Mouse (Mus musculus): ENCODE measurements around the gene Ofd1. TPM values are rescaled to one million over a fixed set of nuclear protein-coding genes. Genes with fewer than 3 reads are reported as not detected.
A peak's percentile ranks its signal among the peaks of the same experiment; 100 is the strongest.

The Ofd1 gene
- 7.5 and 7.8 TPM in 2 replicates for polyA plus RNA-seq (2014; fragmentation: Nextera tagmentation; extraction: Ambion mirVana)

GRCm38 (mm10) chrX:166440616-166441063 is at the start of gene Ofd1:
Gene Ofd1 (minus strand): TSS chrX:166440704.
- no peaks in the 10 kb centered on the region for H3K4me1 ChIP-seq (replicated peaks; ENCODE audit: control insufficient read depth, insufficient read depth, low read length)
- no peaks in the 10 kb centered on the region for H3K9me3 ChIP-seq (ENCODE audit: control insufficient read depth, low read length)
- ATAC-seq (replicated peaks; ENCODE audit: low FRiP score, low TSS enrichment, low read depth): peak; percentile 98
- peak; percentile 88 for DNase-seq (ENCODE audit: low spot score)
- peak within 1 kb of the TSS; percentile 77 for H3K27ac ChIP-seq (ENCODE audit: low read depth)
- H3K27me3 ChIP-seq (replicated peaks; ENCODE audit: control insufficient read depth, insufficient read depth, low read length): peaks cover 6% of the 10 kb centered on the region; the same call in 1 of the 2 replicates
- 11% methylated on average over 34 of the region's 44 CpGs for WGBS
- peak within 1 kb of the TSS; percentile 53 for H3K4me2 ChIP-seq (ENCODE audit: low read length)
- H3K9ac ChIP-seq (ENCODE audit: low read length): peak within 1 kb of the TSS; percentile 78
- H3K36me3 ChIP-seq (ENCODE audit: control insufficient read depth, insufficient read depth, low read length): no peaks in the 10 kb centered on the region
- peak within 1 kb of the TSS; percentile 55 for H3K4me3 ChIP-seq (ENCODE audit: low read depth, low read length)

GRCm38 (mm10) chrX:166479365-166479983 is 39.0 kb upstream of the Ofd1 start, which contains the start of gene Rab9:
Gene Rab9 (minus strand): TSS chrX:166479867.
- peak; percentile 92 for DNase-seq (ENCODE audit: low spot score)
- Histone ChIP-seq H3K27me3 (replicated peaks; ENCODE audit: control insufficient read depth, insufficient read depth, low read length) (0 out of 2 replicates have a peak, but pooled peaks cover 3% of the 10 kb centered on the region), H3K4me3 (ENCODE audit: low read depth, low read length) (peak within 1 kb of the TSS; percentile 57), H3K9ac (ENCODE audit: low read length) (peak within 1 kb of the TSS; percentile 67), H3K36me3 (ENCODE audit: control insufficient read depth, insufficient read depth, low read length) (0 out of 2 replicates have a peak, but pooled peaks cover 9% of the 10 kb centered on the region), H3K9me3 (ENCODE audit: control insufficient read depth, low read length) (no peaks in the 10 kb centered on the region), H3K4me1 (replicated peaks; ENCODE audit: control insufficient read depth, insufficient read depth, low read length) (0 out of 2 replicates have a peak, but pooled peaks cover 3% of the 10 kb centered on the region), H3K4me2 (ENCODE audit: low read length) (peak within 1 kb of the TSS; percentile 59), H3K27ac (ENCODE audit: low read depth) (peak within 1 kb of the TSS; percentile 78)
- 17% methylated on average over 37 of the region's 41 CpGs for WGBS
- ATAC-seq (replicated peaks; ENCODE audit: low FRiP score, low TSS enrichment, low read depth): peak; percentile 99

GRCm38 (mm10) chrX:166478631-166479364 is 38.3 kb upstream of the Ofd1 start:
- H3K4me3 ChIP-seq (ENCODE audit: low read depth, low read length): peak overlapping the region; percentile 57
- peak overlapping the region; percentile 78; the same call in 1 of the 2 replicates for H3K27ac ChIP-seq (ENCODE audit: low read depth)
- peak overlapping the region; percentile 59 for H3K4me2 ChIP-seq (ENCODE audit: low read length)
- DNase-seq (ENCODE audit: low spot score) (no peak), ATAC-seq (replicated peaks; ENCODE audit: low FRiP score, low TSS enrichment, low read depth) (no peak; the same call in 1 of the 2 replicates)
- peak overlapping the region; percentile 67 for H3K9ac ChIP-seq (ENCODE audit: low read length)
- H3K36me3 ChIP-seq (ENCODE audit: control insufficient read depth, insufficient read depth, low read length): 0 out of 2 replicates have a peak, but pooled peaks cover 9% of the 10 kb centered on the region
- WGBS: 16% methylated on average over 28 of the region's 28 CpGs
- H3K27me3 ChIP-seq (replicated peaks; ENCODE audit: control insufficient read depth, insufficient read depth, low read length): 0 out of 2 replicates have a peak, but pooled peaks cover 4% of the 10 kb centered on the region
- H3K9me3 ChIP-seq (ENCODE audit: control insufficient read depth, low read length): no peaks in the 10 kb centered on the region
- 0 out of 2 replicates have a peak, but pooled peaks cover 3% of the 10 kb centered on the region for H3K4me1 ChIP-seq (replicated peaks; ENCODE audit: control insufficient read depth, insufficient read depth, low read length)

- 0 out of 2 replicates have a peak, but pooled peaks cover 9% of the 10 kb centered on the region for H3K36me3 ChIP-seq (ENCODE audit: control insufficient read depth, insufficient read depth, low read length)
- WGBS: 65% methylated on average over 6 of the region's 6 CpGs
- H3K9ac ChIP-seq (ENCODE audit: low read length): no peak overlapping the region
- H3K4me3 ChIP-seq (ENCODE audit: low read depth, low read length): 0 out of 2 replicates have a peak overlapping the region, but pooled peaks have one; percentile 8
- H3K4me2 ChIP-seq (ENCODE audit: low read length): peak overlapping the region; percentile 59
- DNase-seq (ENCODE audit: low spot score) (no peak), ATAC-seq (replicated peaks; ENCODE audit: low FRiP score, low TSS enrichment, low read depth) (no peak)
- 0 out of 2 replicates have a peak, but pooled peaks cover 3% of the 10 kb centered on the region for H3K4me1 ChIP-seq (replicated peaks; ENCODE audit: control insufficient read depth, insufficient read depth, low read length)
- no peak overlapping the region for H3K27ac ChIP-seq (ENCODE audit: low read depth)
- 0 out of 2 replicates have a peak, but pooled peaks cover 6% of the 10 kb centered on the region for H3K27me3 ChIP-seq (replicated peaks; ENCODE audit: control insufficient read depth, insufficient read depth, low read length)
- H3K9me3 ChIP-seq (ENCODE audit: control insufficient read depth, low read length): no peaks in the 10 kb centered on the region
Measured at GRCm38 (mm10) chrX:166477393-166477792, 36.9 kb upstream of the Ofd1 start.

- no peak for ATAC-seq (replicated peaks; ENCODE audit: low FRiP score, low TSS enrichment, low read depth)
- Histone ChIP-seq H3K9ac (ENCODE audit: low read length) (no peak overlapping the region), H3K36me3 (ENCODE audit: control insufficient read depth, insufficient read depth, low read length) (0 out of 2 replicates have a peak, but pooled peaks cover 9% of the 10 kb centered on the region), H3K27ac (ENCODE audit: low read depth) (no peak overlapping the region), H3K27me3 (replicated peaks; ENCODE audit: control insufficient read depth, insufficient read depth, low read length) (0 out of 2 replicates have a peak, but pooled peaks cover 6% of the 10 kb centered on the region), H3K9me3 (ENCODE audit: control insufficient read depth, low read length) (no peaks in the 10 kb centered on the region), H3K4me3 (ENCODE audit: low read depth, low read length) (no peak overlapping the region), H3K4me1 (replicated peaks; ENCODE audit: control insufficient read depth, insufficient read depth, low read length) (0 out of 2 replicates have a peak, but pooled peaks cover 2% of the 10 kb centered on the region), H3K4me2 (ENCODE audit: low read length) (no peak overlapping the region)
- 77% methylated on average over 6 of the region's 6 CpGs for WGBS
- no peak for DNase-seq (ENCODE audit: low spot score)
Measured at GRCm38 (mm10) chrX:166472612-166473011, 32.1 kb upstream of the Ofd1 start.

- H3K9me3 ChIP-seq (ENCODE audit: control insufficient read depth, low read length): no peaks in the 10 kb centered on the region
- ATAC-seq (replicated peaks; ENCODE audit: low FRiP score, low TSS enrichment, low read depth) (no peak), DNase-seq (ENCODE audit: low spot score) (no peak)
- H3K9ac ChIP-seq (ENCODE audit: low read length): no peak overlapping the region
- no peak overlapping the region for H3K4me2 ChIP-seq (ENCODE audit: low read length)
- H3K4me3 ChIP-seq (ENCODE audit: low read depth, low read length): no peak overlapping the region
- H3K36me3 ChIP-seq (ENCODE audit: control insufficient read depth, insufficient read depth, low read length): no peaks in the 10 kb centered on the region
- 92% methylated on average over 7 of the region's 7 CpGs for WGBS
- H3K4me1 ChIP-seq (replicated peaks; ENCODE audit: control insufficient read depth, insufficient read depth, low read length): no peaks in the 10 kb centered on the region
- no peak overlapping the region for H3K27ac ChIP-seq (ENCODE audit: low read depth)
- no peaks in the 10 kb centered on the region for H3K27me3 ChIP-seq (replicated peaks; ENCODE audit: control insufficient read depth, insufficient read depth, low read length)
Measured at GRCm38 (mm10) chrX:166468321-166468720, 27.8 kb upstream of the Ofd1 start.

- Histone ChIP-seq H3K4me1 (replicated peaks; ENCODE audit: control insufficient read depth, insufficient read depth, low read length) (no peaks in the 10 kb centered on the region), H3K27me3 (replicated peaks; ENCODE audit: control insufficient read depth, insufficient read depth, low read length) (no peaks in the 10 kb centered on the region), H3K27ac (ENCODE audit: low read depth) (no peak overlapping the region), H3K9ac (ENCODE audit: low read length) (no peak overlapping the region), H3K9me3 (ENCODE audit: control insufficient read depth, low read length) (no peaks in the 10 kb centered on the region), H3K4me3 (ENCODE audit: low read depth, low read length) (no peak overlapping the region), H3K4me2 (ENCODE audit: low read length) (no peak overlapping the region), H3K36me3 (ENCODE audit: control insufficient read depth, insufficient read depth, low read length) (peaks cover 3% of the 10 kb centered on the region; the same call in 1 of the 2 replicates)
- ATAC-seq (replicated peaks; ENCODE audit: low FRiP score, low TSS enrichment, low read depth): no peak
- WGBS: 84% methylated on average over 1 of the region's 1 CpGs
- no peak for DNase-seq (ENCODE audit: low spot score)
Measured at GRCm38 (mm10) chrX:166455525-166455924, 15.0 kb upstream of the Ofd1 start.

GRCm38 (mm10) chrX:166454331-166454730 is 13.8 kb upstream of the Ofd1 start:
- WGBS: 78% methylated on average over 3 of the region's 3 CpGs
- Histone ChIP-seq H3K9me3 (ENCODE audit: control insufficient read depth, low read length) (no peaks in the 10 kb centered on the region), H3K4me2 (ENCODE audit: low read length) (no peak overlapping the region), H3K36me3 (ENCODE audit: control insufficient read depth, insufficient read depth, low read length) (peaks cover 3% of the 10 kb centered on the region; the same call in 1 of the 2 replicates), H3K9ac (ENCODE audit: low read length) (no peak overlapping the region), H3K27ac (ENCODE audit: low read depth) (no peak overlapping the region), H3K27me3 (replicated peaks; ENCODE audit: control insufficient read depth, insufficient read depth, low read length) (no peaks in the 10 kb centered on the region), H3K4me1 (replicated peaks; ENCODE audit: control insufficient read depth, insufficient read depth, low read length) (no peaks in the 10 kb centered on the region), H3K4me3 (ENCODE audit: low read depth, low read length) (no peak overlapping the region)
- DNase-seq (ENCODE audit: low spot score) (no peak), ATAC-seq (replicated peaks; ENCODE audit: low FRiP score, low TSS enrichment, low read depth) (no peak)
